Mouse (Mus musculus) right cerebral cortex, adult 18-20 months (tissue): Measurements from ENCODE around the gene Lgr4.
"Not testable (repeated sequence)": the region's sequence is repeated elsewhere in the genome, so short reads cannot be mapped to it uniquely, and the experiment has no call there.

Experiments
- DNase-seq: peaks from one replicate; pipeline ENCODE4 v3.0.0; 2022; ENCODE audit warnings: mixed read lengths

The Lgr4 gene

GRCm38 (mm10) chr2:109917496-109918413 is at the start of gene Lgr4:
Gene Lgr4 (plus strand): TSS chr2:109917647.
- DNase-seq: peak; percentile 96

GRCm38 (mm10) chr2:109879429-109879828 is 38.0 kb upstream of the Lgr4 start:
- DNase-seq: not testable (repeated sequence)

GRCm38 (mm10) chr2:109881111-109881510 is 36.3 kb upstream of the Lgr4 start:
- DNase-seq: no peak

- DNase-seq: no peak
Measured at GRCm38 (mm10) chr2:109881625-109882024, 35.8 kb upstream of the Lgr4 start.

GRCm38 (mm10) chr2:109884106-109884505 is 33.3 kb upstream of the Lgr4 start:
- DNase-seq: peak; percentile 29

GRCm38 (mm10) chr2:109884507-109884906 is 32.9 kb upstream of the Lgr4 start:
- no peak for DNase-seq

GRCm38 (mm10) chr2:109890068-109890467 is 27.4 kb upstream of the Lgr4 start:
- DNase-seq: no peak

GRCm38 (mm10) chr2:109890597-109890996 is 26.9 kb upstream of the Lgr4 start, which contains the start of gene Lin7c:
Gene Lin7c (plus strand): TSS chr2:109890853.
- DNase-seq: peak; percentile 95

- DNase-seq: no peak
Measured at GRCm38 (mm10) chr2:109891031-109891430, 26.4 kb upstream of the Lgr4 start.

GRCm38 (mm10) chr2:109891471-109891870 is 26.0 kb upstream of the Lgr4 start:
- no peak for DNase-seq

- no peak for DNase-seq
Measured at GRCm38 (mm10) chr2:109896311-109896710, 21.1 kb upstream of the Lgr4 start.

GRCm38 (mm10) chr2:109902869-109903268 is 14.6 kb upstream of the Lgr4 start:
- DNase-seq: no peak

- DNase-seq: peak; percentile 88
Measured at GRCm38 (mm10) chr2:109904171-109904821, 13.2 kb upstream of the Lgr4 start.

- DNase-seq: no peak
Measured at GRCm38 (mm10) chr2:109909122-109909521, 8.3 kb upstream of the Lgr4 start.

GRCm38 (mm10) chr2:109912216-109912615 is 5.2 kb upstream of the Lgr4 start:
- DNase-seq: no peak

GRCm38 (mm10) chr2:109912766-109913165 is 4.7 kb upstream of the Lgr4 start:
- DNase-seq: no peak

GRCm38 (mm10) chr2:109913241-109913640 is 4.2 kb upstream of the Lgr4 start:
- no peak for DNase-seq

- DNase-seq: no peak
Measured at GRCm38 (mm10) chr2:109914601-109915000, 2.8 kb upstream of the Lgr4 start.

- no peak for DNase-seq
Measured at GRCm38 (mm10) chr2:109916782-109917495, 508 bp upstream of the Lgr4 start.

GRCm38 (mm10) chr2:109918592-109919262 is 1.3 kb downstream of the Lgr4 start:
- no peak for DNase-seq

- DNase-seq: no peak
Measured at GRCm38 (mm10) chr2:109920471-109920870, 3.0 kb downstream of the Lgr4 start.

GRCm38 (mm10) chr2:109921298-109922035 is 4.0 kb downstream of the Lgr4 start:
- no peak for DNase-seq
